Mouse (Mus musculus): ENCODE data around the gene Ttbk1.

Gene Ttbk1

GRCm38 (mm10) chr17:46476601-46477000 lies 10.9 kb downstream of the Ttbk1 start:
- DNase-seq, result no peak

- DNase-seq, result no peak
Observed at GRCm38 (mm10) chr17:46467830-46468229, 19.6 kb downstream of the Ttbk1 start.

GRCm38 (mm10) chr17:46462226-46462625 lies 25.2 kb downstream of the Ttbk1 start:
- no peak for DNase-seq

- peak; percentile 43 for DNase-seq
Observed at GRCm38 (mm10) chr17:46461347-46461746, 26.1 kb downstream of the Ttbk1 start.

- DNase-seq, result no peak
Observed at GRCm38 (mm10) chr17:46460673-46461072, 26.8 kb downstream of the Ttbk1 start.

- no peak for DNase-seq
Observed at GRCm38 (mm10) chr17:46458439-46458838, 29.0 kb downstream of the Ttbk1 start.

- peak; percentile 66 for DNase-seq
Observed at GRCm38 (mm10) chr17:46457791-46458190, 29.7 kb downstream of the Ttbk1 start.

- DNase-seq, result peak; percentile 67
Observed at GRCm38 (mm10) chr17:46455110-46455691, 32.3 kb downstream of the Ttbk1 start.

GRCm38 (mm10) chr17:46454539-46454938 lies 32.9 kb downstream of the Ttbk1 start:
- DNase-seq, result no peak

GRCm38 (mm10) chr17:46453970-46454411 lies 33.5 kb downstream of the Ttbk1 start:
- no peak for DNase-seq

GRCm38 (mm10) chr17:46453302-46453948 lies 34.0 kb downstream of the Ttbk1 start:
- DNase-seq, result no peak

- peak; percentile 55 for DNase-seq
Observed at GRCm38 (mm10) chr17:46452683-46453082, 34.8 kb downstream of the Ttbk1 start.

GRCm38 (mm10) chr17:46446264-46446663 lies 41.2 kb downstream of the Ttbk1 start:
- no peak for DNase-seq

GRCm38 (mm10) chr17:46444839-46445579 lies 42.5 kb downstream of the Ttbk1 start:
- DNase-seq, result no peak

GRCm38 (mm10) chr17:46439176-46439575 lies 48.3 kb downstream of the Ttbk1 start:
- DNase-seq, result no peak

GRCm38 (mm10) chr17:46438298-46438873 lies 49.1 kb downstream of the Ttbk1 start, which contains the start of gene Slc22a7:
TSS of gene Slc22a7 (minus strand) at chr17:46438457.
- DNase-seq, result peak; percentile 65

GRCm38 (mm10) chr17:46436672-46437366 lies 50.7 kb downstream of the Ttbk1 start:
- DNase-seq, result peak; percentile 59

- DNase-seq, result peak; percentile 56
Observed at GRCm38 (mm10) chr17:46433627-46434026, 53.8 kb downstream of the Ttbk1 start.

- peak; percentile 47 for DNase-seq
Observed at GRCm38 (mm10) chr17:46428761-46429414, 58.6 kb downstream of the Ttbk1 start, which contains the start of gene Crip3. TSS of gene Crip3 (plus strand) at chr17:46428926.

- no peak for DNase-seq
Observed at GRCm38 (mm10) chr17:46426496-46426895, 61.0 kb downstream of the Ttbk1 start.

GRCm38 (mm10) chr17:46419717-46420116 lies 67.8 kb downstream of the Ttbk1 start:
- DNase-seq, result no peak

GRCm38 (mm10) chr17:46418628-46419027 lies 68.8 kb downstream of the Ttbk1 start:
- DNase-seq, result peak; percentile 52
